Mouse (Mus musculus): ENCODE measurements around the gene Col25a1. TPM values are rescaled to one million over a fixed set of nuclear protein-coding genes. Genes with fewer than 3 reads are reported as not detected.

Col25a1 gene
- total RNA-seq, 2 experiments from 2014 or later, result 12.5 to 13.9 TPM

Other genes with a start within 250 kb of the Col25a1 start
- 10 to 100 TPM; 54.0 to 56.0 TPM for gene Casp6, start 230.1 kb upstream of the Col25a1 start, total RNA-seq (2021)
- 10 to 100 TPM; 13.7 to 14.8 TPM for gene Mcub, start 161.3 kb upstream of the Col25a1 start, total RNA-seq (2021)
- gene Sec24b, start 69.9 kb upstream of the Col25a1 start, total RNA-seq (2021), result 10 to 100 TPM; 70.1 to 78.1 TPM